Mouse (Mus musculus): ENCODE data around the gene Actn4. TPM values are rescaled to one million over a fixed set of nuclear protein-coding genes. Genes with fewer than 3 reads are reported as not detected.
A peak's percentile ranks its signal among the peaks of the same experiment; 100 is the strongest.

Actn4 gene
- total and polyA plus RNA-seq, 3 experiments = 60.5 to 267 TPM; not detected in 1

GRCm38 (mm10) chr7:28990766-28991273 is 28.7 kb upstream of the Actn4 start:
- TF ChIP-seq MYC (IDR thresholded peaks at IDR 0.05; ENCODE audit: low read depth, low read length) (no peak), NELFE (IDR thresholded peaks at IDR 0.05; ENCODE audit: low read depth, low read length) (no peak), GABPA (IDR thresholded peaks at IDR 0.05; ENCODE audit: low read depth, low read length) (no peak), JUND (IDR thresholded peaks at IDR 0.05; ENCODE audit: low read depth, low read length) (no peak), ZNF384 (IDR thresholded peaks at IDR 0.05; ENCODE audit: low read depth, low read length) (no peak), ZC3H11A (IDR thresholded peaks at IDR 0.05; ENCODE audit: low read depth, low read length) (no peak), MAX (IDR thresholded peaks at IDR 0.05; ENCODE audit: low read length) (no peak), UBTF (IDR thresholded peaks at IDR 0.05; ENCODE audit: borderline replicate concordance, insufficient read depth, low read depth, low read length) (no peak), CHD2 (IDR thresholded peaks at IDR 0.05; ENCODE audit: low read length) (no peak), ETS1 (IDR thresholded peaks at IDR 0.05; ENCODE audit: low read depth, low read length) (no peak), TBP (IDR thresholded peaks at IDR 0.05; ENCODE audit: low read depth, low read length) (no peak), ZMIZ1 (IDR thresholded peaks at IDR 0.05; ENCODE audit: low read depth, low read length) (no peak), E2F4 (IDR thresholded peaks at IDR 0.05; ENCODE audit: borderline replicate concordance, low read depth, low read length) (no peak), KAT2A (conservative IDR thresholded peaks at IDR 0.05; ENCODE audit: low read depth, low read length) (no peak), RCOR1 (IDR thresholded peaks at IDR 0.05; ENCODE audit: low read depth, low read length) (no peak), EP300 (IDR thresholded peaks at IDR 0.05; ENCODE audit: low read depth in 1 of 2, low read length in 2 of 2) (no peak), NRF1 (IDR thresholded peaks at IDR 0.05; ENCODE audit: insufficient read depth, low read depth, low read length, poor library complexity, severe bottlenecking) (no peak), RAD21 (IDR thresholded peaks at IDR 0.05; ENCODE audit: low read depth, low read length) (no peak), ZKSCAN1 (IDR thresholded peaks at IDR 0.05; ENCODE audit: low read depth, low read length) (no peak), GATA1 (IDR thresholded peaks at IDR 0.05; ENCODE audit: low read depth, low read length) (no peak)
- H3K4me1 ChIP-seq (ENCODE audit: control insufficient read depth in 1 of 2, insufficient read depth in 2 of 2, low read length in 2 of 2) = no peaks in the 10 kb centered on the region
- no peak overlapping the region for H3K9ac ChIP-seq (ENCODE audit: control insufficient read depth, low read depth, low read length, poor library complexity, severe bottlenecking)
- H3K9me3 ChIP-seq (replicated peaks; ENCODE audit: insufficient read depth, low read length) = no peaks in the 10 kb centered on the region
- H3K79me2 ChIP-seq (ENCODE audit: control insufficient read depth, insufficient read depth, low read length, poor library complexity) = no peaks in the 10 kb centered on the region
- H3K27me3 ChIP-seq (ENCODE audit: control insufficient read depth in 1 of 2, insufficient read depth in 2 of 2, low read length in 2 of 2) = no peaks in the 10 kb centered on the region
- DNase-seq (ENCODE audit: low read depth, low spot score) = no peak
- H3K27ac ChIP-seq (ENCODE audit: control insufficient read depth, low read depth, low read length) = no peak overlapping the region
- H3K4me3 ChIP-seq (ENCODE audit: control insufficient read depth in 1 of 2, insufficient read depth in 1 of 2, low read depth in 2 of 2, low read length in 2 of 2) = no peak overlapping the region
- H3K36me3 ChIP-seq (ENCODE audit: control insufficient read depth in 1 of 2, insufficient read depth in 2 of 2, low read length in 2 of 2) = no peaks in the 10 kb centered on the region

- no peak for DNase-seq (ENCODE audit: low read depth, low spot score)
- Histone ChIP-seq H3K4me1 (ENCODE audit: control insufficient read depth in 1 of 2, insufficient read depth in 2 of 2, low read length in 2 of 2) (peaks cover 0 to 19% of the 10 kb centered on the region in 2 experiments; a peak in 2 of 4 replicates), H3K27ac (ENCODE audit: control insufficient read depth, low read depth, low read length) (peak overlapping the region; percentile 7; the same call in 1 of the 2 replicates), H3K9ac (ENCODE audit: control insufficient read depth, low read depth, low read length, poor library complexity, severe bottlenecking) (no peak overlapping the region; the same call in 1 of the 2 replicates), H3K27me3 (ENCODE audit: control insufficient read depth in 1 of 2, insufficient read depth in 2 of 2, low read length in 2 of 2) (no peaks in the 10 kb centered on the region), H3K4me3 (ENCODE audit: control insufficient read depth in 1 of 2, insufficient read depth in 1 of 2, low read depth in 2 of 2, low read length in 2 of 2) (no peak overlapping the region), H3K79me2 (ENCODE audit: control insufficient read depth, insufficient read depth, low read length, poor library complexity) (peaks cover 20% of the 10 kb centered on the region), H3K9me3 (replicated peaks; ENCODE audit: insufficient read depth, low read length) (no peaks in the 10 kb centered on the region), H3K36me3 (ENCODE audit: control insufficient read depth in 1 of 2, insufficient read depth in 2 of 2, low read length in 2 of 2) (peaks cover 0 to 12% of the 10 kb centered on the region in 2 experiments; a peak in 2 of 4 replicates)
- TF ChIP-seq ZKSCAN1 (IDR thresholded peaks at IDR 0.05; ENCODE audit: low read depth, low read length) (no peak), NELFE (IDR thresholded peaks at IDR 0.05; ENCODE audit: low read depth, low read length) (no peak), CTCF (IDR thresholded peaks at IDR 0.05 in 2 of 3, conservative IDR thresholded peaks at IDR 0.05 in 1 of 3; ENCODE audit: control insufficient read depth in 1 of 3, insufficient read depth in 1 of 3, low read depth in 2 of 3, low read length in 3 of 3, poor library complexity in 1 of 3, severe bottlenecking in 1 of 3) (no peak), MYB (IDR thresholded peaks at IDR 0.05; ENCODE audit: low read depth, low read length) (no peak), TAL1 (IDR thresholded peaks at IDR 0.05; ENCODE audit: low read length) (no peak), MEF2A (IDR thresholded peaks at IDR 0.05; ENCODE audit: extremely low read depth, insufficient replicate concordance, low read depth, low read length, poor library complexity, severe bottlenecking) (no peak), E2F4 (IDR thresholded peaks at IDR 0.05; ENCODE audit: borderline replicate concordance, low read depth, low read length) (no peak), MYC (IDR thresholded peaks at IDR 0.05; ENCODE audit: low read depth, low read length) (no peak), POLR2AphosphoS2 (IDR thresholded peaks at IDR 0.05; ENCODE audit: low read length) (no peak), MAX (IDR thresholded peaks at IDR 0.05; ENCODE audit: low read length) (no peak), CHD1 (IDR thresholded peaks at IDR 0.05; ENCODE audit: low read depth, low read length) (no peak), NRF1 (IDR thresholded peaks at IDR 0.05; ENCODE audit: insufficient read depth, low read depth, low read length, poor library complexity, severe bottlenecking) (no peak), RAD21 (IDR thresholded peaks at IDR 0.05; ENCODE audit: low read depth, low read length) (no peak), ZNF384 (IDR thresholded peaks at IDR 0.05; ENCODE audit: low read depth, low read length) (no peak), TBP (IDR thresholded peaks at IDR 0.05; ENCODE audit: low read depth, low read length) (no peak), JUND (IDR thresholded peaks at IDR 0.05; ENCODE audit: low read depth, low read length) (no peak), KAT2A (conservative IDR thresholded peaks at IDR 0.05; ENCODE audit: low read depth, low read length) (no peak)
These were observed 23.1 kb upstream of the Actn4 start for GRCm38 (mm10) chr7:28985207-28985606.

Data from MEL (cell line).